Mouse (Mus musculus) liver, postnatal 0 days (tissue): ENCODE measurements around the gene Rgs12. TPM values are rescaled to one million over a fixed set of nuclear protein-coding genes. Genes with fewer than 3 reads are reported as not detected.

Experiments
- ATAC-seq: fragments of 200-750 bp; cut with Nextera tagmentation; 2 replicates; pipeline ENCODE4 v1.8.0; 2017; ENCODE audit warnings: mild to moderate bottlenecking, moderate library complexity
- DNase-seq: peaks from one replicate; pipeline ENCODE4 v3.0.0-alpha.2; 2016
- H3K27ac ChIP-seq: fragments of 300-500 bp; sonication (generic); 2 replicates; pipeline ENCODE4 v1.5.1; 2014; ENCODE audit warnings: antibody characterized with exemption, moderate library complexity, mild to moderate bottlenecking, low read depth
- H3K27me3 ChIP-seq: fragments of 300-500 bp; sonication (generic); 2 replicates; pipeline ENCODE4 v1.6.1; 2014; ENCODE audit warnings: low read length, control low read depth, mixed read lengths; ENCODE audit not compliant: insufficient read depth
- H3K36me3 ChIP-seq: fragments of 300-500 bp; sonication (generic); replicated peaks from 2 replicates; pipeline ENCODE4 v1.6.1; 2014; ENCODE audit warnings: mild to moderate bottlenecking, control low read depth, low read length, moderate library complexity, mixed read lengths; ENCODE audit not compliant: insufficient read depth
- H3K4me1 ChIP-seq: fragments of 300-500 bp; sonication (generic); 2 replicates; pipeline ENCODE4 v1.6.1; 2014; ENCODE audit warnings: antibody characterized with exemption, mild to moderate bottlenecking, control low read depth; ENCODE audit not compliant: insufficient read depth
- H3K4me2 ChIP-seq: fragments of 300-500 bp; sonication (generic); 2 replicates; pipeline ENCODE4 v1.6.1; 2014; ENCODE audit warnings: low read depth, mild to moderate bottlenecking, low read length, moderate library complexity, mixed read lengths
- H3K4me3 ChIP-seq: fragments of 300-500 bp; sonication (generic); 2 replicates; pipeline ENCODE4 v1.5.1; 2014; ENCODE audit warnings: low read depth, low read length
- H3K9ac ChIP-seq: fragments of 300-500 bp; sonication (generic); replicated peaks from 2 replicates; pipeline ENCODE4 v1.6.1; 2014; ENCODE audit warnings: mild to moderate bottlenecking, moderate library complexity
- H3K9me3 ChIP-seq: fragments of 300-500 bp; sonication (generic); 2 replicates; pipeline ENCODE4 v1.6.1; 2016; ENCODE audit warnings: mild to moderate bottlenecking, control low read depth, low read length, mixed read lengths
- CTCF ChIP-seq: sonication (generic); IDR thresholded peaks from 2 replicates; pipeline ENCODE4 v1.5.1; 2016; ENCODE audit warnings: antibody characterized with exemption, low read depth
- EP300 ChIP-seq: IDR thresholded peaks from 2 replicates; pipeline ENCODE4 v1.6.1; 2016; ENCODE audit warnings: antibody characterized with exemption, low read depth, mild to moderate bottlenecking
- WGBS: fragments of 180-500 bp; shearing (Covaris S2); extraction: QIAGEN DNeasy Blood & Tissue Kit; methylation state at CpG from one replicate; pipeline ENCODE4 v1.1.7; 2014; ENCODE audit not compliant: insufficient replicate concordance; 5-methylcytosine and 5-hydroxymethylcytosine counted together
- polyA plus RNA-seq: library from polyadenylated mRNA; unstranded; fragments of >200 nt; fragmentation: Nextera tagmentation; extraction: Ambion mirVana; gene quantifications from 2 replicates; pipeline ENCODE4 v1.2.1, GENCODE M21; 2015

The Rgs12 gene
- polyA plus RNA-seq, 1 experiment from 2014 or later = 7.3 TPM

DNA sequence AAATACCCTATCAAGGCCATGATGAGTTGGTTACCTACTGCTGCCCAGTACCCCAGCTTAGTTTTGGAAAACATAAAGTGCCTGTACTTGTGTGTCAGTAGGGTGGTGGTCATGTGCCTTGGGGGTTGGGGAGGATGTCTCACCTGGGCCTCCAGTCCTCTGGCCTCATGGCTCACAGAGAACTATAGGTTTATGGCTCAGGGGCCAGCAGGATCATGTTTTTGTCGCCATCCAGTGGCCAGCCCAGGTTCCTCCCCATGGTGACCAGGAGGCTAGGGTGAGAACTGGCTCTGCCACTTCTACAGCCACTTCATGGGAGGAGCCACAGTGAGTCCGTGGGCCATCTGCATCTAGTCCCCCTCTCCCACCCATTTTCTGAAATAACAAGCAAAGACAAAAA, 75.7 kb downstream of the Rgs12 start:
- ATAC-seq (peak; percentile 64), DNase-seq (peak; percentile 74)
- Histone ChIP-seq H3K4me3 (no peak overlapping the region), H3K27me3 (no peaks in the 10 kb centered on the region), H3K4me2 (no peak overlapping the region), H3K36me3 (peaks cover 19% of the 10 kb centered on the region), H3K27ac (no peak overlapping the region), H3K9ac (no peak overlapping the region), H3K4me1 (peaks cover 7% of the 10 kb centered on the region; the same call in 1 of the 2 replicates), H3K9me3 (no peaks in the 10 kb centered on the region)
- peak; percentile 87 for TF ChIP-seq CTCF
- TF ChIP-seq EP300 = no peak
- WGBS = 14% methylated on average over 2 of the region's 2 CpGs

- no peak overlapping the region for H3K4me3 ChIP-seq
- ATAC-seq (no peak), DNase-seq (no peak)
- peaks cover 21% of the 10 kb centered on the region for H3K36me3 ChIP-seq
- no peak overlapping the region for H3K4me2 ChIP-seq
- H3K27me3 ChIP-seq = no peaks in the 10 kb centered on the region
- H3K9ac ChIP-seq = no peak overlapping the region
- H3K27ac ChIP-seq = 0 out of 2 replicates have a peak overlapping the region, but pooled peaks have one; percentile 31
- 91% methylated on average over 1 of the region's 1 CpGs for WGBS
- H3K9me3 ChIP-seq = no peaks in the 10 kb centered on the region
- H3K4me1 ChIP-seq = peaks cover 7% of the 10 kb centered on the region; the same call in 1 of the 2 replicates
- no peak for TF ChIP-seq CTCF
- no peak for TF ChIP-seq EP300
These were observed 80.1 kb downstream of the Rgs12 start for GRCm38 (mm10) chr5:35029303-35029702.

DNA sequence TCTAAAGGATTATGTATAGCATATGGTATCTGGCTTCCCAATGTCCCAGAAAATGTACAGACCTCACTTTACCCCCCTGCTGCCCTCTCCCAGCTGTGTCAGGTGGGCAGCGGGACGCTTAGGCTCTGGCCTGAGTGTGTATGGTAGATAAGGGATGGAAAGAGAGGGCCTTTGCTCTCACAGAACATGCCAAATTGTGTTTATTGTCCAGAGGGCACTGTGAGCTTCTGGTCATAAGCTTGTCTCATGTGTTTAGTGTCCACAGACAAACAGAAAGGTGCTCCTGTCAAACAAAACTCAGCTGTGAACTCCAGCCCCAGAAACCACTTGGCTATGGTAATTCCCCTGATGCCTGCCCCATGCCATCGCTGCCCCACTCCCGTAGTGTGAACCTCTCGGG, 80.5 kb downstream of the Rgs12 start:
- TF ChIP-seq EP300 (no peak), CTCF (no peak)
- DNase-seq (no peak), ATAC-seq (peak; percentile 65)
- Histone ChIP-seq H3K36me3 (peaks cover 21% of the 10 kb centered on the region), H3K4me1 (peaks cover 8% of the 10 kb centered on the region), H3K9ac (no peak overlapping the region), H3K9me3 (no peaks in the 10 kb centered on the region), H3K27me3 (no peaks in the 10 kb centered on the region), H3K4me3 (no peak overlapping the region), H3K27ac (0 out of 2 replicates have a peak overlapping the region, but pooled peaks have one; percentile 31), H3K4me2 (no peak overlapping the region)
- WGBS = 71% methylated on average over 5 of the region's 5 CpGs

GRCm38 (mm10) chr5:35033068-35033467, 83.8 kb downstream of the Rgs12 start:
- Histone ChIP-seq H3K4me3 (no peak overlapping the region), H3K9ac (no peak overlapping the region), H3K36me3 (peaks cover 5% of the 10 kb centered on the region; the same call in 1 of the 2 replicates), H3K4me2 (no peak overlapping the region), H3K4me1 (peaks cover 19% of the 10 kb centered on the region), H3K9me3 (no peaks in the 10 kb centered on the region), H3K27ac (no peak overlapping the region), H3K27me3 (no peaks in the 10 kb centered on the region)
- TF ChIP-seq EP300 = no peak
- TF ChIP-seq CTCF = peak; percentile 74
- WGBS = 66% methylated on average over 5 of the region's 5 CpGs
- ATAC-seq (0 out of 2 replicates have a peak, but pooled peaks have one; percentile 22), DNase-seq (peak; percentile 61)

DNA sequence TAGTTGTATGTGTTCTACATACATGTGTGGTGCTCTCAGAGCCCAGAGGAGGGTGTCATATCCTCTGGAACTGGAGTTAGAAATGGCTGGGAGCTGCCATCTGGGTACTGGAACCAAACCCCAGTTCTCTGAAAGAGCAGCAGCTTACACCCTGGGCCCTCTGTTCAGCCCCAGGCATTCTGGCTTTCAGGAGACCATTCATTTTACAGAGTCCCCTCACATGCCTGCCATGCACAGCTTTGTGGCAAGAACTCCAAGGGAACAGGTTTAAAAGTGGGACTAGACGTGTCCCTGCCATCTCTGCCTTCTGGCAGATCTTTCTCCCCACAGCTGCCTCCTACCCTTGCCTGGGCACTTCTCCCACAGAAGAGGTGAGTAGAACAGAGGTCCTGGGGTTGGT, 84.4 kb downstream of the Rgs12 start:
- H3K4me3 ChIP-seq = no peak overlapping the region
- H3K9ac ChIP-seq = no peak overlapping the region
- H3K27ac ChIP-seq = no peak overlapping the region
- ATAC-seq (no peak), DNase-seq (no peak)
- H3K27me3 ChIP-seq = no peaks in the 10 kb centered on the region
- peaks cover 5% of the 10 kb centered on the region; the same call in 1 of the 2 replicates for H3K36me3 ChIP-seq
- 94% methylated on average over 1 of the region's 1 CpGs for WGBS
- peaks cover 19% of the 10 kb centered on the region for H3K4me1 ChIP-seq
- no peak overlapping the region for H3K4me2 ChIP-seq
- TF ChIP-seq CTCF (no peak), EP300 (no peak)
- no peaks in the 10 kb centered on the region for H3K9me3 ChIP-seq

- no peak overlapping the region for H3K4me2 ChIP-seq
- ATAC-seq = peak; percentile 6; the same call in 1 of the 2 replicates
- no peak overlapping the region for H3K9ac ChIP-seq
- no peaks in the 10 kb centered on the region for H3K27me3 ChIP-seq
- TF ChIP-seq EP300 (no peak), CTCF (no peak)
- no peak for DNase-seq
- peaks cover 14% of the 10 kb centered on the region for H3K4me1 ChIP-seq
- WGBS = 43% methylated on average over 5 of the region's 5 CpGs
- 0 out of 2 replicates have a peak, but pooled peaks cover 5% of the 10 kb centered on the region for H3K36me3 ChIP-seq
- no peaks in the 10 kb centered on the region for H3K9me3 ChIP-seq
- no peak overlapping the region for H3K4me3 ChIP-seq
- peak overlapping the region; percentile 66 for H3K27ac ChIP-seq
These were observed 85.9 kb downstream of the Rgs12 start for GRCm38 (mm10) chr5:35035141-35035540.
